Mouse (Mus musculus) heart, adult 2 months (tissue): Measurements from ENCODE around the gene Gdpd1.

ENCODE experiments used
- CTCF ChIP-seq: fragments of 200-600 bp; IDR thresholded peaks from 2 replicates; pipeline ENCODE4 v1.8.1; 2022; ENCODE audit warnings: antibody characterized with exemption, mild to moderate bottlenecking, moderate library complexity
- EP300 ChIP-seq: fragments of 200-500 bp; IDR thresholded peaks from 2 replicates; pipeline ENCODE4 v1.6.1; 2011; ENCODE audit warnings: low read depth, low read length, control low read depth; ENCODE audit not compliant: insufficient read depth
- POLR2A ChIP-seq: fragments of 200-500 bp; IDR thresholded peaks from 2 replicates; pipeline ENCODE4 v1.6.1; 2011; ENCODE audit warnings: mild to moderate bottlenecking, low read depth, low read length, control low read depth; ENCODE audit not compliant: insufficient read depth

DNA sequence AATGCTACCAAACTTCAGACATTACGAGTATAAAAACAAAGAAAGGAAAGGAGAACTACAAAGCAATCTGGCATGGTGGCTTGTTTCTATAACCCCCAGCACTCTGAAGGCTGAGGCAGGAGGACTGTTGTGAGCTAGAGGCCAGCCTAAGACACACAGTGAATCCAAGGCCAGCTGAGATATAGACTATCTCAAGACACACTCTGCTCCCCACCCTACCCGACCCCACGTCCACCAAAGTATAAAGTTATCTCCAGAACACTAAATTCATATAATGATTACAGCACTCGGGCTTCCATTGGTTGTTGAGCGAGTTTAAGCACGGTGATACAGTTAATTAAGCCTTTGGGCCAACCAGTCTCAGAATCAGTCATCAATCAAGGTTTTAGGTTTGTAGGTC, 17.6 kb downstream of the Gdpd1 start:
- no peak for TF ChIP-seq POLR2A
- TF ChIP-seq CTCF: no peak
- TF ChIP-seq EP300: no peak
